Mouse (Mus musculus): Measurements from ENCODE around the gene Ppp4r4. TPM values are rescaled to one million over a fixed set of nuclear protein-coding genes. Genes with fewer than 3 reads are reported as not detected.

The Ppp4r4 gene
- polyA plus RNA-seq (2014; fragmentation: Illumina TruSeq; extraction: RNeasy Lipid Tissue Mini Kit (QIAGEN cat#74804); ENCODE audit: low read depth, low replicate concordance): 13.3 TPM

DNA sequence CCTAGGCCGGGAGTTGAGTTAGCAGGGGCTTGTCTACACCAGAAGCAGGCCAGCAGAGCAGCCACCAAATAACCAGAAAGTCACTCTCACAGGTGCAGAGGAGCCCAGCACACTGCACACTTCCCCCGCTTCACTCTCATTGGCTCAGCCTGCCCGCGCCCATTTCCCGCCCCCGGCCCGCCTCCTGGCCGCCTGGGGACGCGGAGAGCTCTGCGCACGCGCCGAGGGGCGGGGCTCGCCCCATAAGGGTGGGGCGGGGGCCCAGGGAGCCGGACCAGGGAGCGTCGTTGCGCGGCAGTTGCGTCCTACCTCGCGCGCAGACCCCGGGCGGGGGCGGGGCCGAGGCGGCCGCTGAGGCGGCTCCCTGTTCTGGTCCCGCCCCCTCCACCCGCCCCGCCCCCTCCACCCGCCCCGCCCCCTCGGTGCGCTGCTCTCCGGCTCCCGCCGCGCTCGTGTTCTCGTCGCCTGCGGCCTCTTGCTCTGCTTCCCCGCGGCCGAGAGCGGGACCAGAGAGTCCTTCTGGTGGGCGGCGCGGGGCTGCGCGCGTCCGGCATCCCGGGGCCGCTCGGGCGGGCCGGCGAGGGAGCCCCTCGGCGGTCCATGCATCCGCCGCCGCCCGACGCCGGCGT is at the start of gene Ppp4r4:
Gene Ppp4r4 (plus strand): TSS at position 264 of the 629 bp plus-strand sequence.

GRCm38 (mm10) chr12:103631203-103631612 is 99.1 kb downstream of the Ppp4r4 start, which contains the start of gene Serpina10:
TSS of gene Serpina10 (minus strand) at chr12:103631444.

GRCm38 (mm10) chr12:103656848-103657626 is 125.0 kb downstream of the Ppp4r4 start, which contains the start of gene Serpina6:
TSS of gene Serpina6 (minus strand) at chr12:103657212.

Other genes starting within 250 kb of the Ppp4r4 start
- not detected for gene Fam181a, start 221.3 kb upstream of the Ppp4r4 start, polyA plus RNA-seq (2014; fragmentation: Illumina TruSeq; extraction: RNeasy Lipid Tissue Mini Kit (QIAGEN cat#74804); ENCODE audit: low read depth, low replicate concordance)
- not detected for gene Asb2, start 176.3 kb upstream of the Ppp4r4 start, polyA plus RNA-seq (2014; fragmentation: Illumina TruSeq; extraction: RNeasy Lipid Tissue Mini Kit (QIAGEN cat#74804); ENCODE audit: low read depth, low replicate concordance)
- gene Otub2, start 143.6 kb upstream of the Ppp4r4 start, polyA plus RNA-seq (2014; fragmentation: Illumina TruSeq; extraction: RNeasy Lipid Tissue Mini Kit (QIAGEN cat#74804); ENCODE audit: low read depth, low replicate concordance): 2.4 TPM
- not detected for gene 9330161L09Rik, start 124.5 kb upstream of the Ppp4r4 start, polyA plus RNA-seq (2014; fragmentation: Illumina TruSeq; extraction: RNeasy Lipid Tissue Mini Kit (QIAGEN cat#74804); ENCODE audit: low read depth, low replicate concordance)
- 28.3 TPM for gene Ddx24, start 106.5 kb upstream of the Ppp4r4 start, polyA plus RNA-seq (2014; fragmentation: Illumina TruSeq; extraction: RNeasy Lipid Tissue Mini Kit (QIAGEN cat#74804); ENCODE audit: low read depth, low replicate concordance)
- 32.7 TPM for gene Ifi27, start 98.1 kb upstream of the Ppp4r4 start, polyA plus RNA-seq (2014; fragmentation: Illumina TruSeq; extraction: RNeasy Lipid Tissue Mini Kit (QIAGEN cat#74804); ENCODE audit: low read depth, low replicate concordance)
- gene Ifi27l2a, start 88.6 kb upstream of the Ppp4r4 start, polyA plus RNA-seq (2014; fragmentation: Illumina TruSeq; extraction: RNeasy Lipid Tissue Mini Kit (QIAGEN cat#74804); ENCODE audit: low read depth, low replicate concordance): 3.8 TPM
- not detected for gene Ifi27l2b, start 75.1 kb upstream of the Ppp4r4 start, polyA plus RNA-seq (2014; fragmentation: Illumina TruSeq; extraction: RNeasy Lipid Tissue Mini Kit (QIAGEN cat#74804); ENCODE audit: low read depth, low replicate concordance)
- 1.1 TPM for gene Serpina10, start 99.2 kb downstream of the Ppp4r4 start, polyA plus RNA-seq (2014; fragmentation: Illumina TruSeq; extraction: RNeasy Lipid Tissue Mini Kit (QIAGEN cat#74804); ENCODE audit: low read depth, low replicate concordance)
- 6.3 TPM for gene Serpina6, start 124.9 kb downstream of the Ppp4r4 start, polyA plus RNA-seq (2014; fragmentation: Illumina TruSeq; extraction: RNeasy Lipid Tissue Mini Kit (QIAGEN cat#74804); ENCODE audit: low read depth, low replicate concordance)
- gene Serpina16, start 143.9 kb downstream of the Ppp4r4 start, polyA plus RNA-seq (2014; fragmentation: Illumina TruSeq; extraction: RNeasy Lipid Tissue Mini Kit (QIAGEN cat#74804); ENCODE audit: low read depth, low replicate concordance): not detected
- gene Serpina1f, start 163.2 kb downstream of the Ppp4r4 start, polyA plus RNA-seq (2014; fragmentation: Illumina TruSeq; extraction: RNeasy Lipid Tissue Mini Kit (QIAGEN cat#74804); ENCODE audit: low read depth, low replicate concordance): 480 TPM
- 31.0 TPM for gene Serpina1d, start 241.3 kb downstream of the Ppp4r4 start, polyA plus RNA-seq (2014; fragmentation: Illumina TruSeq; extraction: RNeasy Lipid Tissue Mini Kit (QIAGEN cat#74804); ENCODE audit: low read depth, low replicate concordance)

Measured in kidney, adult 10 weeks (tissue).